Mouse (Mus musculus): ENCODE measurements around the gene Actc1. TPM values are rescaled to one million over a fixed set of nuclear protein-coding genes. Genes with fewer than 3 reads are reported as not detected.
A peak's percentile ranks its signal among the peaks of the same experiment; 100 is the strongest.

Gene Actc1
- polyA plus RNA-seq, 1 experiment from 2014 or later: 3.1 TPM

GRCm38 (mm10) chr2:114046151-114046664, 7.1 kb downstream of the Actc1 start:
- DNase-seq (ENCODE audit: low spot score): no peak
- Histone ChIP-seq H3K27me3 (ENCODE audit: low read depth, poor library complexity, severe bottlenecking) (no peaks in the 10 kb centered on the region), H3K4me1 (no peaks in the 10 kb centered on the region), H3K27ac (replicated peaks) (no peak overlapping the region), H3K4me3 (no peak overlapping the region), H3K36me3 (no peaks in the 10 kb centered on the region), H3K9me3 (replicated peaks) (no peaks in the 10 kb centered on the region)
- WGBS: 88% methylated on average over 5 of the region's 5 CpGs

- H3K27me3 ChIP-seq (ENCODE audit: low read depth, poor library complexity, severe bottlenecking): no peaks in the 10 kb centered on the region
- H3K4me3 ChIP-seq: no peak overlapping the region
- 71% methylated on average over 2 of the region's 2 CpGs for WGBS
- H3K36me3 ChIP-seq: no peaks in the 10 kb centered on the region
- no peak for DNase-seq (ENCODE audit: low spot score)
- no peaks in the 10 kb centered on the region for H3K4me1 ChIP-seq
- no peaks in the 10 kb centered on the region for H3K9me3 ChIP-seq (replicated peaks)
- no peak overlapping the region for H3K27ac ChIP-seq (replicated peaks)
Observed at GRCm38 (mm10) chr2:114037926-114038325, 15.4 kb downstream of the Actc1 start.

DNA sequence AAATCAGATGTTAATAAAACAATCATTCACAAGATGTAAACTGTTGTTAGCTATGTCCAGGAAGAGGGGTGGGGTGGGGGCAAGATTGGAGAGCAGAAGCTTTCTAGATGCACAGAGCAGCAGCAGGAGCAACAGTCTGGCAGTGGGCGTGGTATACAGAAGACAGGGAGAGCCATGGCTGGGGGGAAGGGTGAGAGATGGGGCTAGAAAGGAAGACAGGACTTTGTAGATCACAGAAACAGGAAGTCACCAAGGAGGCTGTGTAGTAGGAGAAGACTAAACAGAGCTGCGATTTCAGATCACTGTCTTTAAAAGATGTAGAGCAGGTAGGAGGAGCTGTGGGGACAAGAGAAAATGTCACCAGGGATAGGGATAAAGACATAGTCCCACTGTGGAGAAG, 21.1 kb downstream of the Actc1 start:
- Histone ChIP-seq H3K4me3 (no peak overlapping the region), H3K27ac (replicated peaks) (no peak overlapping the region), H3K36me3 (no peaks in the 10 kb centered on the region), H3K4me1 (no peaks in the 10 kb centered on the region), H3K9me3 (replicated peaks) (no peaks in the 10 kb centered on the region), H3K27me3 (ENCODE audit: low read depth, poor library complexity, severe bottlenecking) (no peaks in the 10 kb centered on the region)
- 42% methylated on average over 2 of the region's 2 CpGs for WGBS
- no peak for DNase-seq (ENCODE audit: low spot score)

- WGBS: 91% methylated on average over 6 of the region's 6 CpGs
- Histone ChIP-seq H3K9me3 (replicated peaks) (no peaks in the 10 kb centered on the region), H3K4me3 (no peak overlapping the region), H3K36me3 (no peaks in the 10 kb centered on the region), H3K27ac (replicated peaks) (no peak overlapping the region), H3K27me3 (ENCODE audit: low read depth, poor library complexity, severe bottlenecking) (no peaks in the 10 kb centered on the region), H3K4me1 (no peaks in the 10 kb centered on the region)
- no peak for DNase-seq (ENCODE audit: low spot score)
Observed at GRCm38 (mm10) chr2:114023383-114023782, 30.0 kb downstream of the Actc1 start.

DNA sequence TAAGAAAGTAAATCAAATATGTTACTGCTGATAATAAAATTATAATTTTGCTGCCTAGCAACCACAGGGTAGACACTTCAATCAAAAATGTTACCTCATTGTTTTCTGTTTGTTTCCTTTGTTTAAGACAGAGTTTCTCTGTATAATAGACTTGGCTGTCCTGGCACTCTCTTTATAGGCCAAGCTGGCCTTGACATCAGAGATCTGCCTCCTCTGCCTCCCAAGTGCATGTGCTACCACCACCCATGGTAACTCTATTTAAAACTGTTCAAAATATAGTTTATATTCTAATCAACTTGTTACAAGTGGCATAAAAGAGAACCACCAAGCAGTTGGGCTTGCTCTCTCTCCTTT, 33.2 kb downstream of the Actc1 start:
- no peak for DNase-seq (ENCODE audit: low spot score)
- Histone ChIP-seq H3K4me3 (no peak overlapping the region), H3K9me3 (replicated peaks) (no peaks in the 10 kb centered on the region), H3K4me1 (no peaks in the 10 kb centered on the region), H3K36me3 (no peaks in the 10 kb centered on the region), H3K27me3 (ENCODE audit: low read depth, poor library complexity, severe bottlenecking) (peaks cover 8% of the 10 kb centered on the region), H3K27ac (replicated peaks) (no peak overlapping the region)

- DNase-seq (ENCODE audit: low spot score): no peak
- Histone ChIP-seq H3K4me3 (no peak overlapping the region), H3K4me1 (no peaks in the 10 kb centered on the region), H3K9me3 (replicated peaks) (no peaks in the 10 kb centered on the region), H3K27ac (replicated peaks) (no peak overlapping the region), H3K27me3 (ENCODE audit: low read depth, poor library complexity, severe bottlenecking) (peaks cover 14% of the 10 kb centered on the region), H3K36me3 (no peaks in the 10 kb centered on the region)
- 89% methylated on average over 11 of the region's 11 CpGs for WGBS
Observed at GRCm38 (mm10) chr2:114019474-114020209, 33.7 kb downstream of the Actc1 start.

DNA sequence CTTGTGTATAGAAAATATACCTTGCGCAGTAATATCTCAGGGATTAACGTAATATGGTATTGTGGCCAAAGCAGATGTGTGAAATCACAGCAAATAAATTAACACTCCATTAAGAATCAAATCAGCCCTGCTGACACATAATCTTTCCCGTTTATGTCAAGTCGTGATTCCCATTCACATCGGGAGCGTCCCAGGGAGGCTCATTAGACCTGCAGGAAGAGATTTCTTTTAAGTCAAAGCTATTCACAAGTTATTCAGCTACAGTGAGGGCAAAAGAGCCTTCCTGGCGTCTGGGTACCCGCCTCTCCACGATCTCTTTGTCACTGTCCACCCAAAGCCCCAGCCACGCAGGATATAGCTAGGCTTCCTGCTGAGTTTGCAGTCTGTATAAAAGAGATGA, 35.2 kb downstream of the Actc1 start:
- peaks cover 29% of the 10 kb centered on the region for H3K27me3 ChIP-seq (ENCODE audit: low read depth, poor library complexity, severe bottlenecking)
- no peaks in the 10 kb centered on the region for H3K36me3 ChIP-seq
- WGBS: 40% methylated on average over 10 of the region's 10 CpGs
- no peak for DNase-seq (ENCODE audit: low spot score)
- H3K9me3 ChIP-seq (replicated peaks): no peaks in the 10 kb centered on the region
- no peak overlapping the region for H3K27ac ChIP-seq (replicated peaks)
- peaks cover 11% of the 10 kb centered on the region for H3K4me1 ChIP-seq
- H3K4me3 ChIP-seq: no peak overlapping the region

DNA sequence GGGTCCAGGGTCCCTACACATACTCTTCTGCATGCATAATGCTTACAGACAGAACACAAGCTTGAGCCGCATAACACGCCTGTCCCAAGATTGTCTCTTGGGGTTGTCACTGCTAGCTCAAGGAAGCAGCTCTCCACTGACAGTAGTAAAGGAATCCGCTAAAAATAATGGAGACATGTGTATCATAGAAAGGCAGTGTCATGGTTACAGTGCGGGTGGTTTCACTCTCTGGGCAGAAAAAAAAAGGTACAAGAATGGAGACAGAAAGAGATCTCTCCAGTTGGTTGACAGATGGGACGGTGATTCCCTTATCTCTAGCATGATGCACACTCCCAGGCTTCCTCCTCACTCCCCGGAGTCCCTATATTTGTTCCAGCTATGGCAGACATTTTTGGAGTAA, 38.5 kb downstream of the Actc1 start:
- Histone ChIP-seq H3K27me3 (ENCODE audit: low read depth, poor library complexity, severe bottlenecking) (peaks cover 50% of the 10 kb centered on the region), H3K9me3 (replicated peaks) (no peaks in the 10 kb centered on the region), H3K4me3 (no peak overlapping the region), H3K27ac (replicated peaks) (no peak overlapping the region), H3K36me3 (no peaks in the 10 kb centered on the region), H3K4me1 (peaks cover 17% of the 10 kb centered on the region)
- 76% methylated on average over 6 of the region's 6 CpGs for WGBS
- no peak for DNase-seq (ENCODE audit: low spot score)

DNA sequence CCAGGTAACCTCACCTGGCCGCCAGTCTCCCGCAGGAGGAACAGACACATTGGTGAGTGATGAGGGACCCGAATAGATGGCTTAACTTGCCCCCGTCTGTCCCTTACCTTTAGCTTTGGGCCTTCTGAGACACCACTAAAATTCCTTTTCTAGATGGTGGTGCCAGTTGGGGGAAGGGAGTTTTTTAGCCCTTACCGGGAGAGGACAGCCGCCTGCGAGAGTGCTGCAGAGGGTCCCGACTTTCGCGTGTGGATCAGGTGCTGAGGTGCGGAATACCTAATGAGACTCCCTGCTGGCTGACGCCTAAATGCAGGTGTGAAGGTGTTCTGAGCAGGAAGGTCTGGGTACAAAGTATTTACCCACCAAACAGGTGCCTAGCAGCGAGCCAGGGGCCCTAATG, 39.5 kb downstream of the Actc1 start:
- Histone ChIP-seq H3K4me1 (peaks cover 17% of the 10 kb centered on the region), H3K27me3 (ENCODE audit: low read depth, poor library complexity, severe bottlenecking) (peaks cover 50% of the 10 kb centered on the region), H3K36me3 (no peaks in the 10 kb centered on the region), H3K4me3 (peak overlapping the region; percentile 69), H3K27ac (replicated peaks) (no peak overlapping the region), H3K9me3 (replicated peaks) (no peaks in the 10 kb centered on the region)
- DNase-seq (ENCODE audit: low spot score): no peak
- WGBS: 1% methylated on average over 13 of the region's 13 CpGs

GRCm38 (mm10) chr2:114013295-114013771, 40.0 kb downstream of the Actc1 start, which contains the start of gene Gjd2:
Gene Gjd2 (minus strand): TSS chr2:114013619.
- H3K9me3 ChIP-seq (replicated peaks): no peaks in the 10 kb centered on the region
- no peaks in the 10 kb centered on the region for H3K36me3 ChIP-seq
- peaks cover 50% of the 10 kb centered on the region for H3K27me3 ChIP-seq (ENCODE audit: low read depth, poor library complexity, severe bottlenecking)
- peak; percentile 28 for DNase-seq (ENCODE audit: low spot score)
- H3K27ac ChIP-seq (replicated peaks): peak within 1 kb of the TSS; percentile 70
- peak within 1 kb of the TSS; percentile 69 for H3K4me3 ChIP-seq
- peaks cover 17% of the 10 kb centered on the region for H3K4me1 ChIP-seq
- WGBS: under 1% methylated on average over 51 of the region's 60 CpGs

- H3K9me3 ChIP-seq (replicated peaks): no peaks in the 10 kb centered on the region
- peaks cover 50% of the 10 kb centered on the region for H3K27me3 ChIP-seq (ENCODE audit: low read depth, poor library complexity, severe bottlenecking)
- peak overlapping the region; percentile 70 for H3K27ac ChIP-seq (replicated peaks)
- H3K36me3 ChIP-seq: no peaks in the 10 kb centered on the region
- peak; percentile 23 for DNase-seq (ENCODE audit: low spot score)
- WGBS: 6% methylated on average over 19 of the region's 19 CpGs
- H3K4me1 ChIP-seq: peaks cover 17% of the 10 kb centered on the region
- peak overlapping the region; percentile 69 for H3K4me3 ChIP-seq
Observed at GRCm38 (mm10) chr2:114012749-114013211, 40.6 kb downstream of the Actc1 start.

DNA sequence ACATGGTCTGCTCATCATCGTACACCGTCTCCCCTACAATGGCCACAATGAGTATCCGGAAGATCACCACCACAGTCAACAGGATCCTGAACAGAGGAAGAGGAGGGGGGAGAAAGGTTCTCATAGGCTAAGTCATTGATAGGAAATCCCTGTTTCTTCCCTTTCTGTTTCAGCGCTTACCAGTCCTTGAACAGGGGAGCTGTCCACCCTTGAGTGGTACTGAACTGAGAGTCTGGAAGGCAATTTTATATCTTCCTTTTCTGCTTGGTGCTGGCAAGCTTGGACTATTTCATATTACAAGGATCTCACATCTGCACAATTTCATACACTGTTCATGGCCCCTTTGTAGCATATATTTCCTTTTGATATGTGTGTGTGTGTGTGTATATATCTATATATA, 41.5 kb downstream of the Actc1 start:
- H3K27me3 ChIP-seq (ENCODE audit: low read depth, poor library complexity, severe bottlenecking): peaks cover 44% of the 10 kb centered on the region
- DNase-seq (ENCODE audit: low spot score): peak; percentile 33
- H3K4me3 ChIP-seq: no peak overlapping the region

DNA sequence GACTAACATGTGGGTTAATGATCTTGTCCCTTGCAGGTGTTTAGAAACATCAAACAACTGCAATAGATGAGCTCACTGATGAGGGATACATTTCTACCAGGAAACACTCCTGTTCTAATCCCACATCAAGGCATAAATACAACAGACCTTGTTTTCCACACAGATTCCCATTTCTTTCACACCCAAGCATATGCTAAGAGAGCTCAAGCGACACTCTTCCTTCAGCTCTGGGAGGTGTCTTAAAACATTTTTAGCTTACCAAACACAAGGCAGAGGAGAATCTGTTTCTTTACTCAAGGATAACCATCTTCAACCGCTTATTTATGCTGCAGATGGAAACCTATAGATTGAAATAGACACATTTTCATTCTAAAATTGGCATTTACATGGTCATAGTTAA, 45.0 kb downstream of the Actc1 start:
- WGBS: 84% methylated on average over 2 of the region's 2 CpGs
- peaks cover 7% of the 10 kb centered on the region for H3K4me1 ChIP-seq
- H3K27me3 ChIP-seq (ENCODE audit: low read depth, poor library complexity, severe bottlenecking): peaks cover 23% of the 10 kb centered on the region
- no peaks in the 10 kb centered on the region for H3K9me3 ChIP-seq (replicated peaks)
- H3K27ac ChIP-seq (replicated peaks): no peak overlapping the region
- DNase-seq (ENCODE audit: low spot score): no peak
- no peaks in the 10 kb centered on the region for H3K36me3 ChIP-seq
- H3K4me3 ChIP-seq: no peak overlapping the region

More for the DNA sequence above, 41.5 kb downstream of the Actc1 start:
- 44% methylated on average over 4 of the region's 4 CpGs for WGBS
- Histone ChIP-seq H3K9me3 (replicated peaks) (no peaks in the 10 kb centered on the region), H3K36me3 (no peaks in the 10 kb centered on the region), H3K27ac (replicated peaks) (no peak overlapping the region), H3K4me1 (peaks cover 17% of the 10 kb centered on the region)
